Mouse (Mus musculus): ENCODE measurements around the gene Gpr87.

Gene Gpr87

DNA sequence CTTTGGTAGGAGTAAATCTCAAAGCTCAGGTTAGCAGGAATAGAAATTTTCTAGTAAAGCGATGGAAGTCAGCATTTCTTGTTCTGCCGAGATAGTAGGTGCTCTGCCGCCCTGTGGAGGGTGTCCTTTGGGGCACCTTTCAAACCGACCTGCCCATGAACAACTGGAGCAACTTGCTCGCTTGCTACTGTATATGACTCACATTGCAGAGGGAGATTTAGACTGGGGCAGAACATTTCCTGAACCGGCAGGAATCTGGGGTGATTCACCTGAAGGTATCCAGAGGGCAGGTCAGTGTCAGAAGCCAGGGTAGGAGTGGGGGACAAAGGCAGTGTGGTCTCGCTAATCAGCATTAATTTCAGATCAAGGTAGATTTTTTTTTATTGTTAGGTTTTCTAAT is at the start of gene Gpr87:
Gene Gpr87, minus strand, starts transcription at position 167 of the 400 bp plus-strand sequence.
- DNase-seq = no peak

- no peak for DNase-seq
Observed at GRCm38 (mm10) chr3:59243384-59243783, 48.5 kb upstream of the Gpr87 start.

- no peak for DNase-seq
Observed at GRCm38 (mm10) chr3:59234878-59235277, 40.0 kb upstream of the Gpr87 start.

DNA sequence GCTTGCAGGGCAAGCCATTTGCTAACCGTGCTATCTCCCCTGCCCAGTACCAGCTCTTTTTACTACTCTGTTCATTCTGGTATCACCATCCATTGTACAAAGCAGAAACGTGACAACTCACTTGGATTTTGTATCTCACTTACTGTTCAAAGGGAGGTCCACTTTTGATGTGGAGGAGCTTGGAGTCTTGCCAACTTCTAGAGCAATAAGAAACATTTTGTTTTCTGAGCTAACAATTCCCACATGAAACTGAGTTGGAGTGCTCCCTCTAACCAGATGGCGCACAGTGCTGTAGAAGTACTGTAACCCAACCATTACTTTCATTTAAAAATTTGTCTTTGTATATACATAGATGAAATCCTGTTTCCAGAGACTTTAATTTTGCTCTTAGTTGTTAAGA is 36.0 kb upstream of the Gpr87 start:
- DNase-seq = no peak

DNA sequence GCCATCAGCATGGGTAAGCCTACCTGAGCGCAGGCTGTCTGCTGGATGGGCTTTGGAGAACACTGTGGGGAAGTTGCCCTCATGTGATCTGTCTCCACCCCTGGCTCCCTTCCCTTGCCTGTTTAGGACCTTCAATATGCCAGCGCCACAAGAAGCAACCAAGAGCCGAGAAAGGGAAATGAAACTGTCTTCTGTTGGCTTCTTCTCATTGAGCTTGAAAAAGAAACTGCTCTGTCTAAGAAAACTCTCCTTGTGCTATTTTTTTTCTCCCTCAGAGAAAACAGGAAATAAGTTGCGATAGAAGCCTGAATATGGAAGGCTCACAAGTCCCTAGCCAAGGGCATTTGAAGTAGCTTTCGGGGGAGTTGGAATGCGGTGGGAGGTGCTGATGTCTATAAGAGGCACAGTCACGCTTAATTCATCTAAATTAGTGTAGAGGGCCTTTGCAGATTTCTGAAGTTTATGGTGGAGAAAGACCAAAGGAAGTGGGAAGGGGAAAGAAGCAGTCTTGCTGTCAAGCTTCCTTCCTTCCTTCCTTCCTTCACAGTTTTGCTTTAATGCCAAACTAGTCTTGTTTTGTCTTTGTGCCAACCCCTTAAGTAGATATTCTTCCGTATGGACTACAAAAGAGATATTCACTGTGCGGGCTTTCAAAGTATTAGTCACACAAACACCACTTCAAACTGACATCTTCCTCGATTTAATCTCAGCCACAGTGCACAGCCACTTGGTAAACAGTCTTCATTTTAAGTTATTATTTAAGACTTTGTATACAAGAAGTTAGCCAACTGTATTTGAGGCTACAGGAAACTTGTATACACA is 34.0 kb upstream of the Gpr87 start:
- DNase-seq = peak; percentile 10 to 11

GRCm38 (mm10) chr3:59227696-59228095 is 32.8 kb upstream of the Gpr87 start:
- DNase-seq = no peak

DNA sequence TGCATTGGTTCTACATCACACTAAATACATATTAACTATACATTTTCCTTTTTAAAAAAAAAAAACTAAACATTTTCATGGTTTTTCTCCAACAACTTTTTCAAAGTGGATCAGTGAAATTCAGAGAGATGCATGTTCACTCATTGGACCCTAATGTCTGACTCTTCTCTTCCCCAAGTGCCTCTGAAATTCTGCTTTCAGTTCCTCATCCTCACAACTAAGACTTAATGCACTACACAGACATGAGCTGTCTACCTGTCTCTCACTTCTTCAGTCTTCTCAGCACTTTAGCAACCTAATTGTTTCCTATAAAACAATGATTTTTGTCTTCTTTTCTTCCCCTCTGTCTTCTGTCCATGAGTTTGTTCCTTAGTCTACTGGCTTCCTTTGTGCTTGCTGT is 30.5 kb upstream of the Gpr87 start:
- no peak for DNase-seq

GRCm38 (mm10) chr3:59222303-59222702 is 27.4 kb upstream of the Gpr87 start:
- DNase-seq = no peak

DNA sequence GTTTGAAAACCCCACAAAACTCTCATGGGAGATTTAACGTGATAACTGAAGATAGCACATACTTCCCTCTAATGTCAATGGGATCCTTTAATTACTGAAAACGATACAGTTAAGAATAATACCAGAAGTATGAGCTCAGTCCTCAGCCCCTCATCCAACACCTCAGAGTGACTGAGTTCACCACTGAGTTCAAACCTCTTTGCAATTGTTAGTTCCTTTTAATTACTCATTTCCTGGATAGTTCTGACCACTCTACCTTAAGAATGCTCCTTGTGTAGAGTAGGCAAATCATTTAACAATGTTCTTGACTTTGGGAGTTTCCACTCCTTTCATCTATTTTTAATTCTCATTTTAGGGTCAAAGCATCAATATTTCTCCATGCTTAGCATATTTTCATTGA is 24.4 kb upstream of the Gpr87 start:
- DNase-seq = no peak

- no peak for DNase-seq
Observed at GRCm38 (mm10) chr3:59217211-59217610, 22.3 kb upstream of the Gpr87 start.

DNA sequence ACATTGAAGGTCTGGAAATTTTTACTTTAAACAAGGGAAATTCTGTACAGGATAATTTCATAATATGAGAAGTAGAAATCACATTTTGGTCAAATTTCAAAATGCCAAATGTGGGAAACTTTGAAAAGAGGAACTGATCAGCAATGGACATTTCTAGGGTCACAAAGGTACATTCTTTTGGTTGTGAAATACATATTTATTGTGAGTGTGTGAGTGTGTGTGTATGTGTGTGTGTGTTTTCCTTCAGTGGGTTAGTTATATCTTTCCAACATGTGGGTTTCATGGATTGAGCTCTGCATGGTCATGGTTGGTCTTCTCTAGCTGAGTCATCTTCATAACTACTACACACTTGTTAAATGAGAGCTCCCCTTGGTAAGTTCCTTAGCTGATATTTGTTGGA is 17.5 kb upstream of the Gpr87 start:
- no peak for DNase-seq

DNA sequence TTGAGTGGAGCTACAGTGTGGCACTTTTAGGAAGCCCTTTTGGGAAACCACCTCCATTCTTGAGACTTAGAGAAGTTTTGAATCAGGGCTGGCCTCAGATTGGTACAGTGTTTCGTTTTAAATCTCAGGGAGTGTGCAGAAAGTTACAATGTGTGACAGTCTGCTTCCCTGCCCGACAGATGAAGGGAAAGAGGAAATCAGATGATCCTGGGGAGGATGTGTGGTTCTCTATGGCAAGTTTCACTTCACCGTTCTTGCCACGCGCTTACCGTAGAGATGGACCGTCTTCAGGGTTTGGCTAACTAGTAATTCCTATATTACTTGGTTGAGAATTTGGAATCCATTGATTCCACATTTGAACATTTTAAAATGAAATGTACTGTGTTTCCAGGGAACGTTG is 16.9 kb upstream of the Gpr87 start:
- no peak for DNase-seq

DNA sequence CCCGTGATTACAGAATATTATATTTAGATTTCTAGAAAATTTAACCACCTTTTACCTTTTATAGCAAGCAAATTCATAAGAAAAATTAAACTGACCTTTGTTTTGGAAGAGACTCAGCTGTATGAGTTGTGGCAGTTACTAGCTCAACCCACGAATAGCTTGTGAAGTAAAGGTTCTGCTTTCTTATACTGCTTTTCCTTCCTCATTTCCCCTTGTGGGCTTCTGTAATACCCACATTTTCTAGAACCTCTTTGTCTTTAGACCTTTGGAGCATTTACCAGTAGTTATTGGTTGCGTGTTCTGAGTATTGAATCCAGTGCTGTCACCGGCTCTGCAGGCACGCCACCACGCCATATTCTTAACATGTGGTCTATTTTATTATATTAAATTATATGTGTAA is 15.8 kb upstream of the Gpr87 start, which contains the start of gene P2ry13:
Gene P2ry13, minus strand, starts transcription at position 156 of the 400 bp plus-strand sequence.
- DNase-seq = no peak

- no peak for DNase-seq
Observed at GRCm38 (mm10) chr3:59210089-59210488, 15.2 kb upstream of the Gpr87 start.

DNA sequence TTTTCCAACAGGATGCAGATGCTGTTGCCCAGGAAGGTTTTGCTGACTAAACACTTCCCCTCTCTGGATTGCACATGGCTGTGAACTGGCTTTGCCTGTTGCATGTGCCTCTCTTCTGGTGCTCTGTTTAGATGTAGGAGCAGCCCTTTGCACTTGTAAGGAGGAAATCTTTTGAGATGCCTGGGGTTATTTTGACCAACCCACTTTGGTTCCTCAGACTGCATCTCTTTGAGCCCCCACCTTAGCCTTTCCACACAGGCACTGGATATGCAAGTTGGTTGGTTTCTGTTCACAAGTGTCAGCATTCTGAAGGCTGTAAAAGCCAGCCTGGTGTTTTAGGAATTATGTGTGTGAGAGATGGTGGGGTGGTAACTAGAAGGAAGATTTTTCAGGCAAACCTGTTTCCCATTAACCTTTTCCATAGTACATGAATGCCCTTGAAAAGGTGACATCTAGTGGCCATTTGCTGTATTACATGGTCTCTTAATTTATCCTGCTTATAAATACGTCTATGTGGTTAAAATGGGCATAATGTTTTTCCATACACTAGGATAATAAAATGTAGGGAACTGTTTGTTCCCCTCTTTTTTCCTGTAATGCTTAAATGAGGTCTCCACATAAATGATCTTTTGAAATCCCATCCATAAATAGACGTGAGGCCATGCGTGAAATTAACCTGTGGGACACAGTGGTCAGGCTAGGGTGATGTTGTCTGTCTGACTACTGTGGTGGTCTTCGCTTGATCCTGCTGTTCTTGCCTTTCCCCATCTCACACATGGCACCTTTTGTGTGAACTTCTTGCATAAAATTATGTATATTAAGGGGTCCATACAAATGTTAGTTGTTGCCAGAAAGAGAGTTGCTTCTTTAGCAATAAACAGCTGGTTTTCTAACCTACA is 14.0 kb upstream of the Gpr87 start:
- DNase-seq = peak in 1 of 2 experiments; percentile 40

DNA sequence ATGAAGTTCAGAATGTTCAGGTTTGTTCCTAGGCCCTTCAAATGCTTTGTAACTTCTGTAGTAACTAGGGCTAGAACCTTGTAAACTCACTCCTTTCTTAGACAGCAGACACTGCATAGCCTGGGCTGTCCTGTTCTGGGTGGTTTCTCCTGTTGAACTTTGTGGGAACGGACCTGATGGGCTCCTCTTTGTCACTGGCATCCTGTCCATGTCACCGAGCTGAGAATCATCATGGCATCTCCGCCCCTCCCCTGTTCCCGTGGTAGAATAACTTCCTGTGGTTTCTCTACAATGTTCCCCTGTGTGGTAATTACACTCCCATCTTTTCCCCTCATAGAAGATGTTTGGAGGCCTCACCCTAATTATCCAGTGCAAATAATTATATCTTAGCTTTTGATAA is 11.0 kb upstream of the Gpr87 start:
- DNase-seq = no peak

GRCm38 (mm10) chr3:59204719-59205503 is 10.0 kb upstream of the Gpr87 start:
- no peak for DNase-seq

- no peak for DNase-seq
Observed at GRCm38 (mm10) chr3:59203802-59204520, 9.1 kb upstream of the Gpr87 start.

GRCm38 (mm10) chr3:59197329-59197948 is 2.5 kb upstream of the Gpr87 start:
- DNase-seq = no peak

- no peak for DNase-seq
Observed at GRCm38 (mm10) chr3:59194099-59194498, 805 bp downstream of the Gpr87 start.

GRCm38 (mm10) chr3:59191674-59192073 is 3.2 kb downstream of the Gpr87 start:
- no peak for DNase-seq

DNA sequence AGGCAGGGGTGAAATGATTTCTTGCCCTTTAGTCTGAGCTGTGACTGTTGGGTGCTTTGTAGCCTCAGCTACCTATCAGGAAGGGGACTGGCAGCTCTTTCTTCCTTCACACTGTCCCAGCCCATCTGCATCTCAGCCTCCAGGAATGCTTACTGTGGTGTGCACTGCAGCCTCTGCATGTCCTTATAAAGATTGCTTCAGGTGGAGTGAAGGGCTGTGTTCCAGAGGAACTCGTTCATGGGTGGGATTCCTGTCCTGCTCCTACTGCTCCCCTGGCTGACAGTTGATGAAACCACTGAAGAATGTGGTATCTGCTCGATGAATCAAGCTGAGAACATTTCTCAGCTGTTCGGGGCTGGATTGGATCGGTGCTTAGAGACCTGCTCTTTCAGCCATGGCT is 7.6 kb downstream of the Gpr87 start:
- DNase-seq = no peak

All from kidney, adult 8-10 months (tissue).